Mouse (Mus musculus) heart, adult 11 months (tissue): ENCODE results near the gene Cdca8.
A peak's percentile ranks its signal among the peaks of the same experiment; 100 is the strongest.
"Not testable (repeated sequence)": the region's sequence is repeated elsewhere in the genome, so short reads cannot be mapped to it uniquely, and the experiment has no call there.

Experiments used
- DNase-seq: peaks from one replicate; pipeline ENCODE4 v3.0.0; 2022

The Cdca8 gene

GRCm38 (mm10) chr4:124939211-124939610 is at the start of gene Cdca8:
Gene Cdca8 (minus strand): TSS chr4:124939311.
- not testable (repeated sequence) for DNase-seq

- DNase-seq, result no peak
These were observed 49.3 kb upstream of the Cdca8 start for GRCm38 (mm10) chr4:124988382-124988781.

GRCm38 (mm10) chr4:124987711-124988097 is 48.6 kb upstream of the Cdca8 start:
- DNase-seq, result peak; percentile 91

- DNase-seq, result peak; percentile 93
These were observed 47.9 kb upstream of the Cdca8 start for GRCm38 (mm10) chr4:124986739-124987710.

- peak; percentile 93 for DNase-seq
These were observed 46.8 kb upstream of the Cdca8 start, which contains the start of gene Rspo1 for GRCm38 (mm10) chr4:124985671-124986602. Gene Rspo1 (plus strand): TSS chr4:124986430.

- DNase-seq, result peak; percentile 93
These were observed 46.0 kb upstream of the Cdca8 start for GRCm38 (mm10) chr4:124984871-124985670.

- no peak for DNase-seq
These were observed 44.9 kb upstream of the Cdca8 start for GRCm38 (mm10) chr4:124983893-124984526.

GRCm38 (mm10) chr4:124978201-124978600 is 39.1 kb upstream of the Cdca8 start:
- no peak for DNase-seq

GRCm38 (mm10) chr4:124973296-124973695 is 34.2 kb upstream of the Cdca8 start:
- DNase-seq, result peak; percentile 64

- no peak for DNase-seq
These were observed 33.2 kb upstream of the Cdca8 start for GRCm38 (mm10) chr4:124972316-124972715.

- no peak for DNase-seq
These were observed 32.0 kb upstream of the Cdca8 start for GRCm38 (mm10) chr4:124971094-124971493.

GRCm38 (mm10) chr4:124970677-124971076 is 31.6 kb upstream of the Cdca8 start:
- DNase-seq, result no peak

GRCm38 (mm10) chr4:124970194-124970593 is 31.1 kb upstream of the Cdca8 start:
- DNase-seq, result peak; percentile 71

GRCm38 (mm10) chr4:124969219-124969848 is 30.2 kb upstream of the Cdca8 start:
- peak; percentile 80 for DNase-seq

- peak; percentile 80 for DNase-seq
These were observed 29.6 kb upstream of the Cdca8 start for GRCm38 (mm10) chr4:124968711-124969110.

GRCm38 (mm10) chr4:124964912-124965599 is 25.9 kb upstream of the Cdca8 start:
- DNase-seq, result no peak

GRCm38 (mm10) chr4:124962576-124962975 is 23.5 kb upstream of the Cdca8 start:
- DNase-seq, result no peak

- DNase-seq, result peak; percentile 84
These were observed 21.8 kb upstream of the Cdca8 start for GRCm38 (mm10) chr4:124960940-124961339.

- peak; percentile 97 for DNase-seq
These were observed 20.0 kb upstream of the Cdca8 start for GRCm38 (mm10) chr4:124959062-124959461.

GRCm38 (mm10) chr4:124957284-124957683 is 18.2 kb upstream of the Cdca8 start:
- peak; percentile 93 for DNase-seq

GRCm38 (mm10) chr4:124953546-124953945 is 14.4 kb upstream of the Cdca8 start:
- DNase-seq, result peak; percentile 92
